Mouse (Mus musculus): ENCODE measurements around the gene Armcx4.

DNA sequence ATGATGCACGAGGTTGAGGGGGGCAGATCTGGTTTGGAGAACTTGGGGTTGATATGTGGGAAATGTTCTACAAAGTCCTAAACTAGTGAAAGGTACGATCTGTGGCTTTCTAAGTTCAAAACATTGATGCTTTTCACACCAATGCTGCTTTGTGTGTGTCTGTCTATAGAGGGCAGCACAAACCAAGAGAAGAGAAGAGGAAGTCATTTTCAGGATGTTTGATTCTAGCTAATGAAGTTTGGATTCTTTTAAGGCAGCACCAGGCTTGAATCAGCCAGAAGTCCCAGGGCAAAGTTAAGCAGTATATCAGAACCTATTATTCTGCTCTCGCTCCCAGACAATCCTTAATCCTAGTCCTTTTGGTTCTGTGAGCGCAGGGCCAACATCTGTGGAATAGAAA lies 43.5 kb downstream of the Armcx4 start:
- TF ChIP-seq CTCF (IDR thresholded peaks at IDR 0.05) (peak; percentile 72), EP300 (IDR thresholded peaks at IDR 0.05) (no peak)
